Mouse (Mus musculus): ENCODE measurements around the gene Map3k20. TPM values are rescaled to one million over a fixed set of nuclear protein-coding genes. Genes with fewer than 3 reads are reported as not detected.
A peak's percentile ranks its signal among the peaks of the same experiment; 100 is the strongest.

The Map3k20 gene
- polyA plus RNA-seq, 1 experiment from 2014 or later: 4.7 TPM

DNA sequence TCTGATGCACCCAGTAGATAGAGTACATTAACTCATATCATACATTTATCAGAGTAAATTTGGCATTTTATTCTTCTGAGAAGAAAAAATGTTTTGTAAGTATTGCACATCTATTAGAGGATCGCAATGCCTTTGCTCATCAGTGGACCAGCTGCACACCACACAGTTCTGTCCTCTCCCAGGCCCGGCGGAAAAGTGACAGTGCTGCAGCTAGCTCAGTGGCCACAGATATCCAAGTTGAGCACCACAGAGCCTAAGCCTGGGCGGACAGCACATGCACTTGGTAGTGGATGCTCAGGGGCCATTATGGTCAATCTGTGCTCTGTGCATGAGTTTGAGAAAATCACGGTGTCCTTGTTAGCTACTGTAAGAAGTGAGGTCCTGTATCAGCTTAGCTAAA lies 82.4 kb downstream of the Map3k20 start:
- 90% methylated on average over 5 of the region's 5 CpGs for WGBS
- no peaks in the 10 kb centered on the region for H3K9me3 ChIP-seq

DNA sequence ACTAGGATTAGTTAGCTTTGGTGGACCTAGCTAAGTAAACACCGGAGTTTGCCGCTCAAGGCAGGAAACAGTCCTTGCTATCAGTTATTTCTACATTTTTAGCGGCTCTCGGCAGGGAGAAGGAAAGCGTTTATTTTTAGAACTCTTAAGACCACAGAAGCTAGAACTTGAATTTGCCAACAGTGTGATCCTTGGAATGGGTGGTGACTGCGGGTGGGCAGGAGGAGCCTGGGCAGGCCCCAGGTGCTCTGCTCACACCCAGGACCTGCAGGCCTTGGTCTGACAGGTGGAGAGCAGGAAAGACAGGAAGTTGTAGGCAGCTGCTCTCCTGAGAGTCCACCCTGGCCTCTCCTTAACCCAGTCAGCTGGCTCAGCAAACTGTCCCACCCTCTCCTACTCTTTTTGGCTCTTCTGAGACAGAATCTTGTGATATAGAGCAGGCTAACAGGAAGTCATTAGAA lies 83.7 kb downstream of the Map3k20 start:
- no peaks in the 10 kb centered on the region for H3K27me3 ChIP-seq
- no peaks in the 10 kb centered on the region for H3K36me3 ChIP-seq
- H3K9ac ChIP-seq: no peak overlapping the region
- no peak overlapping the region for H3K4me3 ChIP-seq
- no peaks in the 10 kb centered on the region for H3K4me1 ChIP-seq (replicated peaks)
- WGBS: 82% methylated on average over 6 of the region's 6 CpGs
- H3K27ac ChIP-seq (replicated peaks): no peak overlapping the region
- H3K9me3 ChIP-seq: no peaks in the 10 kb centered on the region
- no peak overlapping the region for H3K4me2 ChIP-seq
- ATAC-seq (ENCODE audit: low read depth): no peak

More for the DNA sequence above, 82.4 kb downstream of the Map3k20 start:
- ATAC-seq (ENCODE audit: low read depth): no peak
- no peak overlapping the region for H3K4me3 ChIP-seq
- no peaks in the 10 kb centered on the region for H3K36me3 ChIP-seq
- no peaks in the 10 kb centered on the region for H3K27me3 ChIP-seq
- no peak overlapping the region for H3K4me2 ChIP-seq
- no peak overlapping the region for H3K27ac ChIP-seq (replicated peaks)
- no peaks in the 10 kb centered on the region for H3K4me1 ChIP-seq (replicated peaks)
- H3K9ac ChIP-seq: no peak overlapping the region

DNA sequence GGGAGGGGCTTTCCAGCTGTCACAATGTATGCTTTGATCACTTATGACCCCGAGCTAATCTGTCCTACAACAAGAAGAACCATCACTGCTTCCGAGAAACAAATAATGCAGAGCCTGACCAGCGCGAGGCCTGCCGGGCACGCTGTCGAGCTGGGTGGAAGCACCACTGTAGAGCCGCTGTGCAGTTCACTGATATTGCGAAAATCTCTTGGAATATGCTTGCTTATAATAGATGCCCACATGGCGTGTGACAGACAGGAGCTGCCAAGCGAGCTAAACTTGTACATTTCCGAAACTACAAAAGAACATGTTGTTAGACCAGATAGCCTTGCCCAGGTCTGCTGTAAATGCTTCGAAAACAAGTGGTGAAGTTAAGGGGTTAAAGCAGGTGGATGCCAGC lies 86.7 kb downstream of the Map3k20 start:
- no peaks in the 10 kb centered on the region for H3K4me1 ChIP-seq (replicated peaks)
- H3K9me3 ChIP-seq: no peaks in the 10 kb centered on the region
- ATAC-seq (ENCODE audit: low read depth): no peak
- H3K27me3 ChIP-seq: no peaks in the 10 kb centered on the region
- no peak overlapping the region for H3K27ac ChIP-seq (replicated peaks)
- no peak overlapping the region for H3K9ac ChIP-seq
- 88% methylated on average over 13 of the region's 13 CpGs for WGBS
- H3K36me3 ChIP-seq: no peaks in the 10 kb centered on the region
- no peak overlapping the region for H3K4me3 ChIP-seq
- no peak overlapping the region for H3K4me2 ChIP-seq

DNA sequence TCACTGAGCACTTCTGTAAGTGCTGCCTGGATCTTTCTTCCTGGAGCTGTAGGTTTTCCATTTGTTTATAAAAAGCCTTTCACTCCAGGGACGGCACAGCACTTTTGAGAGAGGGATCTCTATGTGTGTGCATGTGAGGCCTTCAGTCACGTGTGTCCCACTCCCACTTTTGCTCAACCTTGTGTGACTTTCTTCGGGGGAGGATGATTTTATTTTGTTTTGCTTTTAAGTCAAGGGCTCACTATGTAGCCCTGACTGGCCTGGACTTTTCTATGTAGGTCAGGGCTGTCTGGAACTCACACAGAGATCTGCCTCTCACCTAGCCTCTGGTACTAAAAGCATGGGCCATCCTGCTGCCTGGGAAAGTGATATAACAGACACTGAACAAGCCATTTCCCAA lies 88.6 kb downstream of the Map3k20 start:
- Histone ChIP-seq H3K27me3 (no peaks in the 10 kb centered on the region), H3K9me3 (no peaks in the 10 kb centered on the region), H3K27ac (replicated peaks) (no peak overlapping the region), H3K9ac (no peak overlapping the region), H3K36me3 (no peaks in the 10 kb centered on the region), H3K4me1 (replicated peaks) (no peaks in the 10 kb centered on the region), H3K4me2 (no peak overlapping the region), H3K4me3 (no peak overlapping the region)
- 78% methylated on average over 3 of the region's 3 CpGs for WGBS
- ATAC-seq (ENCODE audit: low read depth): no peak

DNA sequence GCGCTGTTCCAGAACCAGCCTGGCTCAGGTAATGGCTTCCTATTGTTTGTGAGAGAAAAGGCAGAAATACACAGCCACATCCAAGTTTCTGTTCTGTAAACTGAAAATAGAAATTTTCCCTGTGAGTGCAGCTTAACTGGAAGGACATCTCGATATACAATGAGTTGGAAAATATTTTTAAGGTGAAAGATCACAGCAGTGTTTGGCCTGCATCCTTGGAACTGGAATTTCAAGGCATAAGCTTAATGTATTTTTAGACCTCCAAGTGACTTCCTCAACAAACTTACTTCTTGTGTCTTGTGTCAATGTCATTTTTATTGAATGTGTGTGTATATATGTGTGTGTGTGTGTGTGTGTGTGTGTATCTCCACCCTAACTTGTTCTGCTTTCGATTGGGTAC lies 90.4 kb downstream of the Map3k20 start:
- Histone ChIP-seq H3K27me3 (no peaks in the 10 kb centered on the region), H3K36me3 (no peaks in the 10 kb centered on the region), H3K4me1 (replicated peaks) (no peaks in the 10 kb centered on the region), H3K4me3 (no peak overlapping the region), H3K9ac (no peak overlapping the region), H3K4me2 (no peak overlapping the region), H3K9me3 (no peaks in the 10 kb centered on the region), H3K27ac (replicated peaks) (no peak overlapping the region)
- 88% methylated on average over 3 of the region's 3 CpGs for WGBS
- no peak for ATAC-seq (ENCODE audit: low read depth)

DNA sequence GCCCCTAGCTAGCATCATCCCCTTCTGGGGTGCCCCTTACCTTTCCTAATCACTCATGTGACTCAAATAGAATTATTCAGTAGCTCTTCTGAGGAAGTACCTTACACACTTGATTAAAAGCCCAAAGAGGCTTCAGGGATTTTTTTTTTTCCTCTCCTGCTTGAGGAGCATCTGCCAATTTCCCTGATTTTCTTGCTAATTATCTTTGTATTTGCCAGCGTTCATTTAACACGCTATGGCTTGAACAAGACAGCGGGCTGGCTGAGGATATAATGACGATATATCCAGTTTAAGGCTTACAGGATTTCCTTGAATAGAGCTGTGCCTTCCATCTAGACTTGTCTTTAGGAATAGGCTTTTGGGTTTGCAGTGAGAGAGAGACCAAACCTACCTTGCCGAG lies 91.5 kb downstream of the Map3k20 start:
- 77% methylated on average over 5 of the region's 5 CpGs for whole genome bisulfite sequencing

DNA sequence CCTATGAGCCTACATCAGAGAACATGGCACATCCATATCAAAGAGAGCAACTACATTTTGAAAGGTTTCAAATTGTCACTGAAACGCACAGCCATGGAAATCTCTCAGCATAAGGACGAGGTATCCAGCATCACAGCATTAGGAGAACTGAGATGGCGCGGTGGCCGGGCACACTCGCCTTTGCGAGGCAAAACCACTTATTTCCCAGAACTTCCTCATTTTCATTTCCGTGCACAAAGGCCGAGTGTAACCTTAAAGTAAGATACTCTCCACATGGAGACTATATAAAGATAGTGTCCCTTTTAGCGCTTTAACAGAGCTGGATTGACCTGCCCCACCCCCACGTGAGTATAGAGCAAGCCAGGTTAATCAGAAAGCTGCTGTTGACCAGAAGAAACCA lies 94.0 kb downstream of the Map3k20 start:
- Histone ChIP-seq H3K4me2 (no peak overlapping the region), H3K4me1 (replicated peaks) (peaks cover 6% of the 10 kb centered on the region; the same call in 1 of the 2 replicates), H3K27ac (replicated peaks) (no peak overlapping the region), H3K36me3 (no peaks in the 10 kb centered on the region), H3K27me3 (no peaks in the 10 kb centered on the region), H3K9ac (no peak overlapping the region), H3K9me3 (no peaks in the 10 kb centered on the region), H3K4me3 (no peak overlapping the region)
- no peak for ATAC-seq (ENCODE audit: low read depth)
- WGBS: 96% methylated on average over 11 of the region's 11 CpGs

More for the DNA sequence above, 91.5 kb downstream of the Map3k20 start:
- H3K4me1 ChIP-seq (replicated peaks): no peaks in the 10 kb centered on the region
- H3K27me3 ChIP-seq: no peaks in the 10 kb centered on the region
- H3K9me3 ChIP-seq: no peaks in the 10 kb centered on the region
- H3K27ac ChIP-seq (replicated peaks): peak overlapping the region; percentile 13
- H3K4me2 ChIP-seq: no peak overlapping the region
- H3K9ac ChIP-seq: no peak overlapping the region
- no peak overlapping the region for H3K4me3 ChIP-seq
- no peak for ATAC-seq (ENCODE audit: low read depth)
- H3K36me3 ChIP-seq: no peaks in the 10 kb centered on the region

DNA sequence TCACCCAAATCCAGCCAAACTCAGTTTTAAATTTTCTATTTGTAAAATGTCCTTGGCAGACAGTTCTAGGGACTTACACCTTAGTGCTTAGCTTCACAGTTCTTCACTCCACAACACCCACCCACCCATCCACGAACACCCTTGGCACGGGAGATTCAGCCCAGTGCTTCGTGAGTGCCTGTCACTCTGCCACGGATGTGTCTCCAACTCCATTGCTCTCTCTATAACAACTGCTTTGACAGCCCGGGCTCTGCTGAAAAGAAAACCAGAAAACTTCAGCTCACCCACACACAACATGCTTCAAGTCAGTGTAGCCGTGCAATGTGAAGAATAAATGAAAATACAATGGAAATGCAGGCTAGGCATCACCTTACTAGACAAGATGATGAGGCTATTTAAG lies 97.2 kb downstream of the Map3k20 start:
- no peaks in the 10 kb centered on the region for H3K27me3 ChIP-seq
- no peak overlapping the region for H3K4me2 ChIP-seq
- H3K9me3 ChIP-seq: no peaks in the 10 kb centered on the region
- 85% methylated on average over 6 of the region's 6 CpGs for WGBS
- no peak overlapping the region for H3K9ac ChIP-seq
- H3K36me3 ChIP-seq: no peaks in the 10 kb centered on the region
- ATAC-seq (ENCODE audit: low read depth): no peak
- H3K27ac ChIP-seq (replicated peaks): no peak overlapping the region
- H3K4me1 ChIP-seq (replicated peaks): peaks cover 6% of the 10 kb centered on the region; the same call in 1 of the 2 replicates
- H3K4me3 ChIP-seq: no peak overlapping the region

DNA sequence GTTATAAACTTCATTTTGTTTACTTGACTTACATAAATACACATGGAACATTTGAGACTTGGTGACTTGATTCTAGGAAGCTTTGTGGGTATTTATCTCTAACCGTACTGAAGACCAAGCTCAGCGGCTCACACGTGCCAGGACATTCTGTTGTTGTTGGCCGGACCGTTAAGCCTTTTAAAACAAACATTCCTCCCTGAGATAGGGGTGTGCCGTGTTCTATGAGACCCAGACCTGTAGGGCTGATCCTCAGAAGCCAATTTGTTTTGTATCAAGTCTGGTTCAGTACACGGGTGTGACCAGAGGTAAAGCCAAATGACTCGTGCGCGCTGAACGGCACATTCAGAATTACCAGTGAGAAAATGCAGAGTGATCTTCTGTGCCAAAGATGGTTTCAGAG lies 97.9 kb downstream of the Map3k20 start:
- H3K27ac ChIP-seq (replicated peaks): no peak overlapping the region
- H3K9me3 ChIP-seq: no peaks in the 10 kb centered on the region
- H3K4me1 ChIP-seq (replicated peaks): peaks cover 6% of the 10 kb centered on the region; the same call in 1 of the 2 replicates
- no peak overlapping the region for H3K4me3 ChIP-seq
- no peak overlapping the region for H3K4me2 ChIP-seq
- no peak for ATAC-seq (ENCODE audit: low read depth)
- H3K27me3 ChIP-seq: no peaks in the 10 kb centered on the region
- H3K9ac ChIP-seq: no peak overlapping the region
- no peaks in the 10 kb centered on the region for H3K36me3 ChIP-seq
- 73% methylated on average over 11 of the region's 11 CpGs for WGBS

DNA sequence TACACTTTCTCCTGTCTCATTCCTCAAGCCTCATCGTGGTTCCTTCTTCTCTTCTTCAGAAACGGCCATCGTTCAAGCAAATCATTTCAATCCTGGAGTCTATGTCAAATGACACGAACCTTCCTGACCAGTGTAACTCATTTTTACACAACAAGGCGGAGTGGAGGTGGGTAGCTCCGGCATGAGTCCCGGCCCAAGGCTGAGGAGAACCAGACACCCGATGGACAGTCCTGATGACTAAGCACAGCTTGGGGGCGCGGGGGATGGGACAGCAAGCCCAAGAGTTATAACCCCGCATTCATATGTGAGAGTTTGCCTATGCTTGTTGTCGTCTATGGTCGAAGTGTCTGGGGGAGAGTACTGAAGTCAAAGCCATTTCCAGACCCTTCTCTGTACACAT lies 104.0 kb downstream of the Map3k20 start:
- 91% methylated on average over 13 of the region's 13 CpGs for WGBS
- H3K4me3 ChIP-seq: no peak overlapping the region

DNA sequence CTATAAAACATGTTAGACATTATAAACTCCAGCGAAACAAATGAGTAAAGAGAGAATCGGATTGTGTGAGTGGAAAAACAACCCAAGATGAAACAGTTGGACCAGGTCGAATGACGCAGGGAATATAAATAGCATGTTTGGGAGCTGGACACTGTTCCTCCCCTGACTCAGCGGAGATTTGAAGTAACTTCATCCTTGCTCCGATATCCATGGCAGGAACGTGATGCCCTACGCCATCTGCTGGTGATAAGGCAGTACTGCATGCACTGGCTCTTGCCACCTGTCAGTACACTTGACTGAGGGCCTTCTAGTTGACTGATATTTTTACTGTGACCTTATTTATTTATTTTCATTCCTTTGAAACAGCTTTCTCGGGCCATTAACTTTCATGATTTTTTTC lies 104.5 kb downstream of the Map3k20 start:
- Histone ChIP-seq H3K4me2 (no peak overlapping the region), H3K4me3 (no peak overlapping the region), H3K27ac (replicated peaks) (no peak overlapping the region), H3K4me1 (replicated peaks) (peaks cover 7% of the 10 kb centered on the region), H3K27me3 (no peaks in the 10 kb centered on the region), H3K9me3 (no peaks in the 10 kb centered on the region), H3K9ac (no peak overlapping the region), H3K36me3 (no peaks in the 10 kb centered on the region)
- 23% methylated on average over 9 of the region's 9 CpGs for WGBS
- ATAC-seq (ENCODE audit: low read depth): no peak

More for the DNA sequence above, 104.0 kb downstream of the Map3k20 start:
- H3K4me1 ChIP-seq (replicated peaks): peaks cover 7% of the 10 kb centered on the region
- H3K9ac ChIP-seq: no peak overlapping the region
- no peak for ATAC-seq (ENCODE audit: low read depth)
- no peak overlapping the region for H3K4me2 ChIP-seq
- no peaks in the 10 kb centered on the region for H3K36me3 ChIP-seq
- no peaks in the 10 kb centered on the region for H3K27me3 ChIP-seq
- H3K27ac ChIP-seq (replicated peaks): no peak overlapping the region
- no peaks in the 10 kb centered on the region for H3K9me3 ChIP-seq

DNA sequence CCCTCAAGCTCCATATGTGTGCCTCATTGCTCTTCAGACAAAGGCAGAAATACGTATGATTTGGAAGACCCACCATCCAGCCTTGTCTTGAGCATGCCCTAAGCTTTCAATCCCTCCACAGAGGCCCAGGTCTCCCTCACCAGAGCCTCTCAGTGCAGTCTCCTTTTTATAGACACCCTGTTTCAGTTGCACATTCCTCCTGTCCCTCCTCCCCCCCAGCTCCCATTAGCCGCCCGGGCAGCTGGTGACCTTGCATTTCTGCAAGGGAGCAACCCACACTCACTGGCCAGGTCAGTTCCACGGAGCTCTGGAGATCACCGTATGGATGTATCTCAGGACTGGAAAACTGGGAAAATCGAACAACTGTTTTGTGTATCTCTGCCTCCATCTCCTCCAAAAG lies 105.0 kb downstream of the Map3k20 start:
- Histone ChIP-seq H3K4me3 (no peak overlapping the region), H3K4me2 (no peak overlapping the region), H3K27ac (replicated peaks) (no peak overlapping the region), H3K36me3 (no peaks in the 10 kb centered on the region), H3K9ac (no peak overlapping the region), H3K9me3 (peaks cover 5% of the 10 kb centered on the region; the same call in 1 of the 2 replicates), H3K27me3 (no peaks in the 10 kb centered on the region), H3K4me1 (replicated peaks) (peaks cover 7% of the 10 kb centered on the region)
- 85% methylated on average over 6 of the region's 6 CpGs for WGBS
- no peak for ATAC-seq (ENCODE audit: low read depth)

DNA sequence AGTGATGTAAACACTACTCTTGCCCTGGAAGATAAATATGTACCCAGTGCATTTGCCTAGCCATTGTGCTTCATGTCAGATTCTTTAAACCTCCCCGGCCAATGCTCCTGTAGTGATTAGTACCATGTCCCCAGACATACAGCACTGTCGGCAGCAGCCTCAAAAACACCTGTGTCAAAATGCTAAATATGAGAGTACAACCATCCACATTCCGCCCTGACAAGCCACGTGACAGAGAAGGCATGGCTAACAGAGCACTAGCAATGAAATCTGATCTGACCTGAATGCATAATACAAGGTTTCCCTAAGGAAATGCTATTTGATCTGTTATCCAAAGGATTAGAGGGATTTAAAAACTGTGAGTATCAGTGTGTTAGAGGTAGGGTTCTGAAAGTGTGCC lies 105.6 kb downstream of the Map3k20 start:
- H3K36me3 ChIP-seq: no peaks in the 10 kb centered on the region
- WGBS: 51% methylated on average over 4 of the region's 4 CpGs
- peaks cover 9% of the 10 kb centered on the region; the same call in 1 of the 2 replicates for H3K9me3 ChIP-seq
- no peak overlapping the region for H3K4me3 ChIP-seq
- H3K4me1 ChIP-seq (replicated peaks): peaks cover 7% of the 10 kb centered on the region
- H3K27ac ChIP-seq (replicated peaks): no peak overlapping the region
- no peaks in the 10 kb centered on the region for H3K27me3 ChIP-seq
- H3K4me2 ChIP-seq: no peak overlapping the region
- H3K9ac ChIP-seq: no peak overlapping the region
- no peak for ATAC-seq (ENCODE audit: low read depth)
